Mouse (Mus musculus) limb, embryonic 11.5 days (tissue): ENCODE data around the gene Hsd17b14. TPM values are rescaled to one million over a fixed set of nuclear protein-coding genes. Genes with fewer than 3 reads are reported as not detected.
"Not testable (repeated sequence)": the region's sequence is repeated elsewhere in the genome, so short reads cannot be mapped to it uniquely, and the experiment has no call there.

Experiments used
- ATAC-seq: fragments of 200-750 bp; cut with Nextera tagmentation; 2 replicates; pipeline ENCODE4 v1.8.0; 2017; ENCODE audit warnings: low read depth; ENCODE audit not compliant: insufficient number of reproducible peaks, low FRiP score, low TSS enrichment
- DNase-seq: peaks from one replicate; pipeline ENCODE4 v3.0.0-alpha.2; 2015; ENCODE audit warnings: low spot score
- H3K27ac ChIP-seq: fragments of 300-500 bp; sonication (generic); replicated peaks from 2 replicates; pipeline ENCODE4 v1.5.1; 2014; ENCODE audit warnings: low read depth, mild to moderate bottlenecking, low read length
- H3K27me3 ChIP-seq: fragments of 300-500 bp; sonication (generic); 2 replicates; pipeline ENCODE4 v1.6.1; 2014; ENCODE audit warnings: mild to moderate bottlenecking, low read length, mixed read lengths; ENCODE audit not compliant: control insufficient read depth, insufficient read depth
- H3K36me3 ChIP-seq: fragments of 300-500 bp; sonication (generic); 2 replicates; pipeline ENCODE4 v1.6.1; 2014; ENCODE audit warnings: mild to moderate bottlenecking, low read length, moderate library complexity, mixed read lengths; ENCODE audit not compliant: control insufficient read depth, insufficient read depth
- H3K4me1 ChIP-seq: fragments of 300-500 bp; sonication (generic); 2 replicates; pipeline ENCODE4 v1.6.1; 2014; ENCODE audit warnings: low read length, mixed read lengths; ENCODE audit not compliant: control insufficient read depth, insufficient read depth
- H3K4me2 ChIP-seq: fragments of 300-500 bp; sonication (generic); 2 replicates; pipeline ENCODE4 v1.6.1; 2014; ENCODE audit warnings: low read depth, mild to moderate bottlenecking, moderate library complexity; ENCODE audit not compliant: severe bottlenecking
- H3K4me3 ChIP-seq: fragments of 300-500 bp; sonication (generic); 2 replicates; pipeline ENCODE4 v1.5.1; 2014; ENCODE audit warnings: low read depth, low read length
- H3K9ac ChIP-seq: fragments of 300-500 bp; sonication (generic); 2 replicates; pipeline ENCODE4 v1.6.1; 2014; ENCODE audit warnings: mild to moderate bottlenecking, low read length
- H3K9me3 ChIP-seq: fragments of 300-500 bp; sonication (generic); 2 replicates; pipeline ENCODE4 v1.6.1; 2016; ENCODE audit warnings: low read length; ENCODE audit not compliant: control insufficient read depth
- WGBS: fragments of 180-500 bp; shearing (Covaris S2); extraction: QIAGEN DNeasy Blood & Tissue Kit; methylation state at CpG from one replicate; pipeline ENCODE4 v1.1.7; 2014; 5-methylcytosine and 5-hydroxymethylcytosine counted together
- polyA plus RNA-seq: library from polyadenylated mRNA; unstranded; fragments of >200 nt; fragmentation: Nextera tagmentation; extraction: Ambion mirVana; gene quantifications from 2 replicates; pipeline ENCODE4 v1.2.1, GENCODE M21; 2014

Hsd17b14 gene
- polyA plus RNA-seq, 1 experiment from 2014 or later, result 1.0 TPM

- Histone ChIP-seq H3K9me3 (no peaks in the 10 kb centered on the region), H3K27ac (no peak overlapping the region; the same call in 1 of the 2 replicates), H3K27me3 (no peaks in the 10 kb centered on the region), H3K4me1 (peaks cover 12% of the 10 kb centered on the region), H3K9ac (peak overlapping the region; percentile 88), H3K36me3 (0 out of 2 replicates have a peak, but pooled peaks cover 3% of the 10 kb centered on the region), H3K4me2 (peak overlapping the region; percentile 86), H3K4me3 (peak overlapping the region; percentile 85)
- WGBS, result 28% methylated on average over 12 of the region's 12 CpGs
- DNase-seq (no peak), ATAC-seq (no peak)
Observed at GRCm38 (mm10) chr7:45524841-45525621, 29.7 kb upstream of the Hsd17b14 start.

GRCm38 (mm10) chr7:45525809-45526473 is 28.8 kb upstream of the Hsd17b14 start, which contains the start of the genes Ppp1r15a and Plekha4:
TSS of gene Ppp1r15a (minus strand) at chr7:45526268.
TSS of gene Plekha4 (plus strand) at chr7:45526330.
- Histone ChIP-seq H3K27me3 (no peaks in the 10 kb centered on the region), H3K4me2 (peak within 1 kb of the TSS; percentile 86), H3K9ac (peak within 1 kb of the TSS; percentile 88), H3K27ac (peak within 1 kb of the TSS; percentile 73), H3K4me1 (peaks cover 12% of the 10 kb centered on the region), H3K36me3 (0 out of 2 replicates have a peak, but pooled peaks cover 3% of the 10 kb centered on the region), H3K9me3 (no peaks in the 10 kb centered on the region), H3K4me3 (peak within 1 kb of the TSS; percentile 85)
- peak; percentile 99 for DNase-seq
- WGBS, result under 1% methylated on average over 54 of the region's 54 CpGs
- peak; percentile 88 for ATAC-seq

GRCm38 (mm10) chr7:45526474-45527120 is 28.1 kb upstream of the Hsd17b14 start:
- Histone ChIP-seq H3K27me3 (no peaks in the 10 kb centered on the region), H3K4me2 (peak overlapping the region; percentile 86), H3K27ac (peak overlapping the region; percentile 67; the same call in 1 of the 2 replicates), H3K9ac (peak overlapping the region; percentile 88), H3K4me1 (peaks cover 12% of the 10 kb centered on the region), H3K9me3 (no peaks in the 10 kb centered on the region), H3K4me3 (peak overlapping the region; percentile 85), H3K36me3 (0 out of 2 replicates have a peak, but pooled peaks cover 3% of the 10 kb centered on the region)
- no peak for DNase-seq
- WGBS, result 22% methylated on average over 7 of the region's 7 CpGs
- ATAC-seq, result no peak

- ATAC-seq, H3K4me3 ChIP-seq, H3K27ac ChIP-seq, DNase-seq, H3K4me2 ChIP-seq, H3K36me3 ChIP-seq, H3K9ac ChIP-seq, H3K27me3 ChIP-seq, H3K9me3 ChIP-seq: not testable (repeated sequence)
- peaks cover 12% of the 10 kb centered on the region for H3K4me1 ChIP-seq
- WGBS, result 94% methylated on average over 6 of the region's 6 CpGs
Observed at GRCm38 (mm10) chr7:45527169-45527568, 27.5 kb upstream of the Hsd17b14 start.

GRCm38 (mm10) chr7:45529461-45529860 is 25.2 kb upstream of the Hsd17b14 start:
- Histone ChIP-seq H3K9me3 (no peaks in the 10 kb centered on the region), H3K4me3 (no peak overlapping the region), H3K36me3 (no peaks in the 10 kb centered on the region), H3K4me1 (peaks cover 12% of the 10 kb centered on the region), H3K9ac (no peak overlapping the region), H3K27me3 (no peaks in the 10 kb centered on the region), H3K27ac (no peak overlapping the region), H3K4me2 (no peak overlapping the region)
- 18% methylated on average over 6 of the region's 6 CpGs for WGBS
- DNase-seq (no peak), ATAC-seq (no peak)

- WGBS, result 80% methylated on average over 2 of the region's 2 CpGs
- Histone ChIP-seq H3K4me1 (0 out of 2 replicates have a peak, but pooled peaks cover 3% of the 10 kb centered on the region), H3K4me2 (no peak overlapping the region), H3K27me3 (no peaks in the 10 kb centered on the region), H3K9me3 (no peaks in the 10 kb centered on the region), H3K27ac (no peak overlapping the region), H3K4me3 (no peak overlapping the region), H3K36me3 (no peaks in the 10 kb centered on the region), H3K9ac (no peak overlapping the region)
- no peak for DNase-seq
- no peak for ATAC-seq
Observed at GRCm38 (mm10) chr7:45530643-45531042, 24.1 kb upstream of the Hsd17b14 start.

- 88% methylated on average over 1 of the region's 1 CpGs for WGBS
- 0 out of 2 replicates have a peak, but pooled peaks cover 5% of the 10 kb centered on the region for H3K4me1 ChIP-seq
- no peak overlapping the region for H3K27ac ChIP-seq
Observed at GRCm38 (mm10) chr7:45535676-45536075, 19.0 kb upstream of the Hsd17b14 start.

GRCm38 (mm10) chr7:45537602-45538001 is 17.1 kb upstream of the Hsd17b14 start:
- H3K9ac ChIP-seq, result no peak overlapping the region
- H3K4me3 ChIP-seq, result peak overlapping the region; percentile 38
- peak overlapping the region; percentile 65 for H3K4me2 ChIP-seq
- DNase-seq (no peak), ATAC-seq (no peak)
- no peaks in the 10 kb centered on the region for H3K9me3 ChIP-seq
- H3K4me1 ChIP-seq, result 0 out of 2 replicates have a peak, but pooled peaks cover 5% of the 10 kb centered on the region
- no peaks in the 10 kb centered on the region for H3K36me3 ChIP-seq
- 80% methylated on average over 10 of the region's 10 CpGs for WGBS
- H3K27ac ChIP-seq, result no peak overlapping the region
- no peaks in the 10 kb centered on the region for H3K27me3 ChIP-seq

More at GRCm38 (mm10) chr7:45535676-45536075, 19.0 kb upstream of the Hsd17b14 start:
- Histone ChIP-seq H3K27me3 (no peaks in the 10 kb centered on the region), H3K36me3 (no peaks in the 10 kb centered on the region), H3K4me3 (no peak overlapping the region), H3K9me3 (no peaks in the 10 kb centered on the region), H3K4me2 (no peak overlapping the region), H3K9ac (no peak overlapping the region)
- DNase-seq, result no peak
- no peak for ATAC-seq
